Comparison of ENCODE assay signal across 8 mouse cellular contexts in genomic region chr5:65336075-65336355, GRCm38 (mm10). TPM values are rescaled to one million over a fixed set of nuclear protein-coding genes. Genes with fewer than 3 reads are reported as not detected.
DNase-seq lines count a peak whose midpoint lies in the region; ATAC-seq and TF ChIP-seq lines count a peak whose summit lies in the region.

No protein-coding gene starts in this region.

- no peak for TF ChIP-seq CTCF in E14TG2a.4 (conservative IDR thresholded peaks at IDR 0.05; ENCODE audit: low read length)

- no peak for ATAC-seq in heart, embryonic 12.5 days (ENCODE audit: insufficient number of reproducible peaks, low FRiP score)
- ATAC-seq in forebrain, embryonic 14.5 days = peak; percentile 28; the same call in 1 of the 2 replicates
- ATAC-seq in liver, embryonic 15.5 days (ENCODE audit: insufficient read depth) = no peak

- H3K4me1 ChIP-seq in heart, embryonic 12.5 days (replicated peaks) = 0 out of 2 replicates have a peak, but pooled peaks cover 7% of the 10 kb centered on the region
- peaks cover 65% of the 10 kb centered on the region for H3K4me1 ChIP-seq in E14TG2a.4 (replicated peaks; ENCODE audit: low read depth, low read length)
- H3K4me1 ChIP-seq in forebrain, embryonic 14.5 days (ENCODE audit: control insufficient read depth, insufficient read depth, low read length) = no peaks in the 10 kb centered on the region; the same call in 1 of the 2 replicates
- H3K4me1 ChIP-seq in liver, embryonic 15.5 days (replicated peaks) = peaks cover 23% of the 10 kb centered on the region

- DNase-seq in heart, adult 18-20 months = no peak
- no peak for DNase-seq in forebrain, embryonic 14.5 days (ENCODE audit: low spot score)
- DNase-seq in ovary, postnatal 36 days (ENCODE audit: low spot score) = no peak
- no peak for DNase-seq in left cerebral cortex, adult 11 months (ENCODE audit: low spot score)
- no peak for DNase-seq in thymus, postnatal 36 days

- peak overlapping the region; percentile 100 for H3K4me3 ChIP-seq in heart, embryonic 12.5 days
- H3K4me3 ChIP-seq in E14TG2a.4 (replicated peaks; ENCODE audit: low read length) = peak overlapping the region; percentile 97
- H3K4me3 ChIP-seq in forebrain, embryonic 14.5 days (ENCODE audit: low read depth, low read length) = peak overlapping the region; percentile 54
- H3K4me3 ChIP-seq in liver, embryonic 15.5 days (replicated peaks) = peak overlapping the region; percentile 75

- H3K4me2 ChIP-seq in heart, embryonic 12.5 days = peak overlapping the region; percentile 94
- peak overlapping the region; percentile 58 for H3K4me2 ChIP-seq in forebrain, embryonic 14.5 days (ENCODE audit: low read length)
- H3K4me2 ChIP-seq in liver, embryonic 15.5 days = peak overlapping the region; percentile 87

- H3K27ac ChIP-seq in heart, embryonic 12.5 days (ENCODE audit: poor library complexity, severe bottlenecking) = no peak overlapping the region
- H3K27ac ChIP-seq in forebrain, embryonic 14.5 days (ENCODE audit: low read depth, low read length) = no peak overlapping the region
- no peak overlapping the region for H3K27ac ChIP-seq in liver, embryonic 15.5 days (replicated peaks)

- peaks cover 10% of the 10 kb centered on the region for H3K36me3 ChIP-seq in heart, embryonic 12.5 days
- H3K36me3 ChIP-seq in E14TG2a.4 (ENCODE audit: insufficient read depth, low read length) = peaks cover 29% of the 10 kb centered on the region
- no peaks in the 10 kb centered on the region for H3K36me3 ChIP-seq in forebrain, embryonic 14.5 days (ENCODE audit: control insufficient read depth, insufficient read depth, low read length)
- peaks cover 16% of the 10 kb centered on the region for H3K36me3 ChIP-seq in liver, embryonic 15.5 days (replicated peaks)

- no peak overlapping the region for H3K9ac ChIP-seq in heart, embryonic 12.5 days
- H3K9ac ChIP-seq in forebrain, embryonic 14.5 days (ENCODE audit: low read length) = no peak overlapping the region; the same call in 1 of the 2 replicates
- H3K9ac ChIP-seq in liver, embryonic 15.5 days = no peak overlapping the region

- H3K27me3 ChIP-seq in heart, embryonic 12.5 days (replicated peaks) = no peaks in the 10 kb centered on the region
- no peaks in the 10 kb centered on the region for H3K27me3 ChIP-seq in E14TG2a.4 (ENCODE audit: insufficient read depth, low read length)
- H3K27me3 ChIP-seq in forebrain, embryonic 14.5 days (replicated peaks; ENCODE audit: control insufficient read depth, insufficient read depth, low read length) = no peaks in the 10 kb centered on the region
- no peaks in the 10 kb centered on the region for H3K27me3 ChIP-seq in liver, embryonic 15.5 days

- H3K9me3 ChIP-seq in heart, embryonic 12.5 days (replicated peaks) = 0 out of 2 replicates have a peak, but pooled peaks cover 2% of the 10 kb centered on the region
- no peaks in the 10 kb centered on the region for H3K9me3 ChIP-seq in E14TG2a.4 (ENCODE audit: low read length)
- H3K9me3 ChIP-seq in forebrain, embryonic 14.5 days (replicated peaks; ENCODE audit: control insufficient read depth, low read length) = no peaks in the 10 kb centered on the region
- no peaks in the 10 kb centered on the region for H3K9me3 ChIP-seq in liver, embryonic 15.5 days (replicated peaks)

- WGBS in heart, embryonic 12.5 days = 24% methylated on average over 4 of the region's 4 CpGs
- 33% methylated on average over 4 of the region's 4 CpGs for WGBS in forebrain, embryonic 14.5 days
- WGBS in liver, embryonic 15.5 days (ENCODE audit: insufficient replicate concordance) = 23% methylated on average over 4 of the region's 4 CpGs

RNA-seq across cellular contexts. Expression of gene Rfc1, which starts 0.5 kb away (rescaled TPM):
- polyA plus RNA-seq in heart, embryonic 12.5 days (2016; fragmentation: Nextera tagmentation; extraction: Ambion mirVana) = 69.3 and 74.6 TPM in 2 replicates
- 10 to 100 TPM; 31.7 to 38.4 TPM for total RNA-seq in heart, adult 18-20 months (2021)
- 39.6 and 39.7 TPM in 2 replicates for polyA plus RNA-seq in forebrain, embryonic 14.5 days (2014; fragmentation: Nextera tagmentation; extraction: Ambion mirVana)
- polyA plus RNA-seq in liver, embryonic 15.5 days (2015; fragmentation: Nextera tagmentation; extraction: Ambion mirVana) = 25.7 and 34.8 TPM in 2 replicates

RNA-seq across cellular contexts. Expression of gene Klb, which starts 12.1 kb away (rescaled TPM):
- 0.15 TPM in 1 of 2 replicates, not detected in the other for polyA plus RNA-seq in heart, embryonic 12.5 days (2016; fragmentation: Nextera tagmentation; extraction: Ambion mirVana)
- total RNA-seq in heart, adult 18-20 months (2021) = 1 to 10 TPM in 1 of 2 experiments, under 1 TPM in 1; 0.22 to 1.7 TPM
- 0.15 TPM in 1 of 2 replicates, not detected in the other for polyA plus RNA-seq in forebrain, embryonic 14.5 days (2014; fragmentation: Nextera tagmentation; extraction: Ambion mirVana)
- polyA plus RNA-seq in liver, embryonic 15.5 days (2015; fragmentation: Nextera tagmentation; extraction: Ambion mirVana) = 12.1 and 13.5 TPM in 2 replicates

RNA-seq across cellular contexts. Expression of gene Rpl9, which starts 55.2 kb away (rescaled TPM):
- 599 and 612 TPM in 2 replicates for polyA plus RNA-seq in heart, embryonic 12.5 days (2016; fragmentation: Nextera tagmentation; extraction: Ambion mirVana)
- total RNA-seq in heart, adult 18-20 months (2021) = 1,000 to 10,000 TPM in 1 of 2 experiments, 100 to 1,000 TPM in 1; 684 to 1,088 TPM
- polyA plus RNA-seq in forebrain, embryonic 14.5 days (2014; fragmentation: Nextera tagmentation; extraction: Ambion mirVana) = 748 and 925 TPM in 2 replicates
- polyA plus RNA-seq in liver, embryonic 15.5 days (2015; fragmentation: Nextera tagmentation; extraction: Ambion mirVana) = 510 and 530 TPM in 2 replicates

RNA-seq across cellular contexts. Expression of gene Lias, which starts 55.3 kb away (rescaled TPM):
- 54.0 and 55.6 TPM in 2 replicates for polyA plus RNA-seq in heart, embryonic 12.5 days (2016; fragmentation: Nextera tagmentation; extraction: Ambion mirVana)
- 10 to 100 TPM; 54.8 to 76.9 TPM for total RNA-seq in heart, adult 18-20 months (2021)
- 67.6 and 72.3 TPM in 2 replicates for polyA plus RNA-seq in forebrain, embryonic 14.5 days (2014; fragmentation: Nextera tagmentation; extraction: Ambion mirVana)
- 34.4 TPM in 2 replicates for polyA plus RNA-seq in liver, embryonic 15.5 days (2015; fragmentation: Nextera tagmentation; extraction: Ambion mirVana)

Comparison
In these comparisons a context has a peak if more than half of its experiments do, and no peak if none do; other contexts are left out.
1. RNA of gene Klb, which starts 12.1 kb away (polyA plus RNA-seq): 12.1 to 13.5 TPM in liver, embryonic 15.5 days; 0.15 TPM in heart, embryonic 12.5 days and 0.15 TPM in forebrain, embryonic 14.5 days; every median in the first group is over 10 times any median in the second.
2. Peak in every context shown above with its lines, with median percentiles within 50 percentile points of each other: H3K4me2 ChIP-seq and H3K4me3 ChIP-seq.